Comparison of ENCODE assay signal across 8 mouse cellular contexts in genomic region chr8:124677486-124677885, GRCm38 (mm10). TPM values are rescaled to one million over a fixed set of nuclear protein-coding genes. Genes with fewer than 3 reads are reported as not detected.
DNase-seq lines count a peak whose midpoint lies in the region; ATAC-seq lines count a peak whose summit lies in the region.

No protein-coding gene starts in this region.

- DNase-seq in T-cell, adult 2 months (ENCODE audit: low spot score), result peak; percentile 30
- DNase-seq in cerebellum, postnatal 10 days, result peak; percentile 96 to 97
- DNase-seq in frontal cortex, adult 2 months (ENCODE audit: extremely low spot score in 1 of 2, low spot score in 1 of 2), result peak; percentile 82 to 94
- DNase-seq in layer of hippocampus, postnatal 10 days (ENCODE audit: low spot score in 2 of 2), result peak; percentile 92 to 93
- DNase-seq in lung, postnatal 14 days, result peak; percentile 84
- DNase-seq in retina, postnatal 1 day, result peak; percentile 87
- peak; percentile 72 for DNase-seq in urinary bladder, postnatal 25 days (ENCODE audit: low spot score)

- peak; percentile 52 to 53; a peak in 2 of 4 replicates for ATAC-seq in hematopoietic stem cell, adult 5-6 weeks (replicated peaks in 1 of 2; ENCODE audit: insufficient read depth in 1 of 2, low FRiP score in 2 of 2, low TSS enrichment in 1 of 2, low read depth in 1 of 2, poor library complexity in 2 of 2, severe bottlenecking in 2 of 2)

RNA-seq across cellular contexts. Expression of gene 2310022B05Rik, which starts 14.3 kb away (rescaled TPM):
- polyA plus RNA-seq in frontal cortex, adult 2 months (2012; rRNA removed), result 61.8 and 62.4 TPM in 2 replicates
- total RNA-seq in hematopoietic stem cell, adult 5-6 weeks (2017), result 2.9 and 5.9 TPM in 2 replicates
- 100 to 1,000 TPM in 1 of 2 experiments, 10 to 100 TPM in 1; 96.2 to 106 TPM for total RNA-seq in layer of hippocampus, postnatal 10 days (2021)

RNA-seq across cellular contexts. Expression of gene Ttc13, which starts 44.3 kb away (rescaled TPM):
- 40.7 and 44.3 TPM in 2 replicates for polyA plus RNA-seq in frontal cortex, adult 2 months (2012; rRNA removed)
- total RNA-seq in hematopoietic stem cell, adult 5-6 weeks (2017), result 37.2 and 45.4 TPM in 2 replicates
- total RNA-seq in layer of hippocampus, postnatal 10 days (2021), result 10 to 100 TPM; 59.3 to 61.0 TPM

RNA-seq across cellular contexts. Expression of gene Arv1, which starts 44.5 kb away (rescaled TPM):
- 20.9 and 22.1 TPM in 2 replicates for polyA plus RNA-seq in frontal cortex, adult 2 months (2012; rRNA removed)
- total RNA-seq in hematopoietic stem cell, adult 5-6 weeks (2017), result 2.1 and 7.9 TPM in 2 replicates
- total RNA-seq in layer of hippocampus, postnatal 10 days (2021), result 10 to 100 TPM; 15.6 to 20.2 TPM

Comparison
In these comparisons a context has a peak if more than half of its experiments do, and no peak if none do; other contexts are left out.
1. Peak in every context shown above with its lines: DNase-seq and ATAC-seq.
2. DNase-seq: peak in every context shown above with its lines; median percentile 96 in cerebellum, postnatal 10 days; 92 in layer of hippocampus, postnatal 10 days; 88 in frontal cortex, adult 2 months; 87 in retina, postnatal 1 day; 84 in lung, postnatal 14 days; 72 in urinary bladder, postnatal 25 days; 30 in T-cell, adult 2 months.
3. RNA of gene 2310022B05Rik, which starts 14.3 kb away (total RNA-seq): 96.2 to 106 TPM in layer of hippocampus, postnatal 10 days; 2.9 to 5.9 TPM in hematopoietic stem cell, adult 5-6 weeks; every median in the first group is over 10 times any median in the second.